Mouse (Mus musculus): ENCODE results near the gene Focad. TPM values are rescaled to one million over a fixed set of nuclear protein-coding genes. Genes with fewer than 3 reads are reported as not detected.

The Focad gene
- polyA plus RNA-seq, 1 experiment, result 6.8 TPM

DNA sequence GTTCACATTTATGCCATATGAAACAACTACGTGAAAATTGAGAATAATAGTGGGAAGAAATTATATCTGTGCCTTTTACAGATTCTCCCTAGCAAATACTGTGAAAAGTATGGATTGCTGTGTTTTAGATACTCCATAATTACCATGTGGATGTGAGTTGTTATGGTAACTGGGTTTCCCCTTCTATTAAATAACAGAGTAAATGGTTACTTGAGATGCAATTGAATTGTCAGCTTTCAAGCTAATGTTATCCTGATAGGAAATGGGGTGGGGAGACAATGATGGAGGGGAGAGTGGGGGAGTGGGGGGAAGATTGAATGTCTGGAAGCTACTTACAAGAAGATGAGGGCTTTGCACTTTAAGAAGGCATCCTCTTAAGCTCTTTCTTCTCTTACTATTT lies 225.6 kb downstream of the Focad start:
- Histone ChIP-seq H3K36me3 (ENCODE audit: control insufficient read depth, insufficient read depth, low read length) (no peaks in the 10 kb centered on the region; the same call in 1 of the 2 replicates), H3K4me1 (ENCODE audit: control insufficient read depth, insufficient read depth, low read length) (no peaks in the 10 kb centered on the region), H3K27ac (ENCODE audit: insufficient read depth, low read depth, low read length) (no peak overlapping the region), H3K4me3 (ENCODE audit: insufficient read depth, low read depth, low read length) (no peak overlapping the region), H3K27me3 (replicated peaks; ENCODE audit: control insufficient read depth, insufficient read depth, low read length) (no peaks in the 10 kb centered on the region)
- DNase-seq, result no peak
- 88% methylated on average over 1 of the region's 1 CpGs for WGBS
- TF ChIP-seq POLR2A (IDR thresholded peaks at IDR 0.05; ENCODE audit: low read depth, low read length), result no peak
- no peak for TF ChIP-seq CTCF (conservative IDR thresholded peaks at IDR 0.05; ENCODE audit: insufficient read depth, insufficient read length, low read depth, low read length)

DNA sequence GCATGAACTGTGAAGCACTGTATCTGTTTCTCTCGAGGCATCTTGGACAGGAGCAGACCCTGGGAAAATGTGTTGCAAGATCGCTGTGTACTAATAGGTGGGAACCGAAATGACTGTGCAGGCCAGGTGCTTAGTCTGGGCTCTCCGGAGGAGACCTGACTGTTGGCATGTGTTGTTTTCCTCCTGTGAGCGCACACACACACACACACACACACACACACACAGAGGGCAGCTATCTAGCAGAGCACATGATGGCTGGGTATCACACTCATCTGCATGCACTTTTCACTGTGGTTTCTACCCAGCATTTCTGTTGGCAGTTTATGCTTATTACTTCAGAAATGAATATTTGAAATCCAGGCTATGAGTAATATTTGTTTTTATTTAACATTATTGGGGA lies 231.0 kb downstream of the Focad start:
- H3K36me3 ChIP-seq (ENCODE audit: control insufficient read depth, insufficient read depth, low read length), result no peaks in the 10 kb centered on the region
- H3K27me3 ChIP-seq (replicated peaks; ENCODE audit: control insufficient read depth, insufficient read depth, low read length), result no peaks in the 10 kb centered on the region
- WGBS, result 89% methylated on average over 5 of the region's 5 CpGs
- no peak overlapping the region for H3K27ac ChIP-seq (ENCODE audit: insufficient read depth, low read depth, low read length)
- DNase-seq, result no peak
- no peak for TF ChIP-seq POLR2A (IDR thresholded peaks at IDR 0.05; ENCODE audit: low read depth, low read length)
- no peak for TF ChIP-seq CTCF (conservative IDR thresholded peaks at IDR 0.05; ENCODE audit: insufficient read depth, insufficient read length, low read depth, low read length)
- H3K4me3 ChIP-seq (ENCODE audit: insufficient read depth, low read depth, low read length), result no peak overlapping the region
- no peaks in the 10 kb centered on the region for H3K4me1 ChIP-seq (ENCODE audit: control insufficient read depth, insufficient read depth, low read length)

GRCm38 (mm10) chr4:88334533-88334932 lies 240.1 kb downstream of the Focad start:
- TF ChIP-seq POLR2A (IDR thresholded peaks at IDR 0.05; ENCODE audit: low read depth, low read length) (no peak), CTCF (conservative IDR thresholded peaks at IDR 0.05; ENCODE audit: insufficient read depth, insufficient read length, low read depth, low read length) (no peak)
- 71% methylated on average over 4 of the region's 4 CpGs for WGBS
- Histone ChIP-seq H3K4me1 (ENCODE audit: control insufficient read depth, insufficient read depth, low read length) (no peaks in the 10 kb centered on the region), H3K36me3 (ENCODE audit: control insufficient read depth, insufficient read depth, low read length) (no peaks in the 10 kb centered on the region), H3K4me3 (ENCODE audit: insufficient read depth, low read depth, low read length) (no peak overlapping the region), H3K27me3 (replicated peaks; ENCODE audit: control insufficient read depth, insufficient read depth, low read length) (no peaks in the 10 kb centered on the region), H3K27ac (ENCODE audit: insufficient read depth, low read depth, low read length) (no peak overlapping the region)
- no peak for DNase-seq

DNA sequence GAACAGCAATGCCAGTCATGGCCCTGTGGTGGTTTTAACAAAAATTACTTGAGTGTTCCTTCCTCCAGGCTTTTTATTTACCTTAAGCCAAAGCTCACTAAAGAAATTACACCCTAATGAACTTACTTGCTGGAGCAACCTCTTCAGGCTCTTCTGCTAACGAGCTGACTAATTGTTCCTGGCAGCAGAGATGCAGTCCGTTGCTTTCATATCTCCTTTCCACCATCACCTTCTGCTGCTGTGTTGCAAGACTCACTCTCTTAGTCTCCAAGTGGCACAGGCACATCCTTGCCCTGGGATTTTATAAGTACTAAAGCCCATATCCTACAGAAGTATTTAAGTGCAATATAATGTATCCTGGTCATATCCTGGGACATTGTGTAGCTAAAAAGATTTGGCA lies 242.3 kb downstream of the Focad start:
- Histone ChIP-seq H3K27me3 (replicated peaks; ENCODE audit: control insufficient read depth, insufficient read depth, low read length) (no peaks in the 10 kb centered on the region; the same call in 1 of the 2 replicates), H3K36me3 (ENCODE audit: control insufficient read depth, insufficient read depth, low read length) (no peaks in the 10 kb centered on the region), H3K4me3 (ENCODE audit: insufficient read depth, low read depth, low read length) (no peak overlapping the region), H3K4me1 (ENCODE audit: control insufficient read depth, insufficient read depth, low read length) (no peaks in the 10 kb centered on the region), H3K27ac (ENCODE audit: insufficient read depth, low read depth, low read length) (no peak overlapping the region)
- TF ChIP-seq CTCF (conservative IDR thresholded peaks at IDR 0.05; ENCODE audit: insufficient read depth, insufficient read length, low read depth, low read length) (no peak), POLR2A (IDR thresholded peaks at IDR 0.05; ENCODE audit: low read depth, low read length) (no peak)
- no peak for DNase-seq
- 77% methylated on average over 2 of the region's 2 CpGs for WGBS

DNA sequence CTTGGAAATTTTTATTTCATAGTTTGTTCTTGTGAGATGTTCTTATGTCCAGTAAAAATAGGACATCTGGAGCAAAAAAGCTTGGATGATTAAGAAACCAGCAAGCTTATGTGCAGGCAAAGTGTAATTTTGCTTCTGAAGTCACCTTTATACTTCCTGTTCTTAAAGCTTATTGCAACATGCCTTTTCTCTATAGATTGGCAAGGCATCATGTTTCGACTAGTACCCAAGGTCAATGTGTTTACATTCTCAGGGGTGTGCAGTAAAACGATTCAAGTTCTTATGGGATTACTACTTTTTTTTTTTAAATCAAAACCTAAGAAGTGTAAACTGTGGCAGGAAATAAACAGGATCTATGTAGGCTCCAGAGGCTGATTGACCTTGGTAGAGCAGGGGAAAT lies 242.9 kb downstream of the Focad start:
- WGBS, result 54% methylated on average over 2 of the region's 2 CpGs
- H3K27ac ChIP-seq (ENCODE audit: insufficient read depth, low read depth, low read length), result no peak overlapping the region
- H3K36me3 ChIP-seq (ENCODE audit: control insufficient read depth, insufficient read depth, low read length), result no peaks in the 10 kb centered on the region
- H3K4me3 ChIP-seq (ENCODE audit: insufficient read depth, low read depth, low read length), result no peak overlapping the region
- no peaks in the 10 kb centered on the region for H3K4me1 ChIP-seq (ENCODE audit: control insufficient read depth, insufficient read depth, low read length)
- TF ChIP-seq POLR2A (IDR thresholded peaks at IDR 0.05; ENCODE audit: low read depth, low read length) (no peak), CTCF (conservative IDR thresholded peaks at IDR 0.05; ENCODE audit: insufficient read depth, insufficient read length, low read depth, low read length) (no peak)
- DNase-seq, result no peak
- H3K27me3 ChIP-seq (replicated peaks; ENCODE audit: control insufficient read depth, insufficient read depth, low read length), result no peaks in the 10 kb centered on the region; the same call in 1 of the 2 replicates

DNA sequence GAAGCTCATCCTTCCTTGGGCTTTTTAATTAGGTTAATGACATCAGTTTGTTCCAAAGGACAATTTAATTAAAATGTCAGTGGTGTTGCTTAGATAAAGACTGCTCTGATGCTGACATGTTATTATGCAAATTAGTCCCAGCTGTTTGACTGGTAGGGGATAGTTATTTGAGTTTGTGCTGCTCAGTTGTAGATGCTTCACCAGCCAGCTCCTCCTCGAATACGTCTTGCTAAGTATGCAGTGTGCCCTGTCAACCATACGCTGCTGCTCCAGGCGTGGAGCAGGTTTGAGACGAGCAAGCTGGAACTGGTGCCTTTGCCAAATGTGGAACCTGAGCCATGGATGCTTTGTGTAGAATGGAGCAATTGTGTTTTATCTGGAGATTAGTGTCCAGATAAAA lies 243.7 kb downstream of the Focad start:
- WGBS, result 55% methylated on average over 5 of the region's 5 CpGs
- Histone ChIP-seq H3K4me1 (ENCODE audit: control insufficient read depth, insufficient read depth, low read length) (no peaks in the 10 kb centered on the region), H3K27ac (ENCODE audit: insufficient read depth, low read depth, low read length) (no peak overlapping the region), H3K36me3 (ENCODE audit: control insufficient read depth, insufficient read depth, low read length) (no peaks in the 10 kb centered on the region), H3K4me3 (ENCODE audit: insufficient read depth, low read depth, low read length) (no peak overlapping the region), H3K27me3 (replicated peaks; ENCODE audit: control insufficient read depth, insufficient read depth, low read length) (no peaks in the 10 kb centered on the region; the same call in 1 of the 2 replicates)
- TF ChIP-seq CTCF (conservative IDR thresholded peaks at IDR 0.05; ENCODE audit: insufficient read depth, insufficient read length, low read depth, low read length) (no peak), POLR2A (IDR thresholded peaks at IDR 0.05; ENCODE audit: low read depth, low read length) (no peak)
- DNase-seq, result no peak

DNA sequence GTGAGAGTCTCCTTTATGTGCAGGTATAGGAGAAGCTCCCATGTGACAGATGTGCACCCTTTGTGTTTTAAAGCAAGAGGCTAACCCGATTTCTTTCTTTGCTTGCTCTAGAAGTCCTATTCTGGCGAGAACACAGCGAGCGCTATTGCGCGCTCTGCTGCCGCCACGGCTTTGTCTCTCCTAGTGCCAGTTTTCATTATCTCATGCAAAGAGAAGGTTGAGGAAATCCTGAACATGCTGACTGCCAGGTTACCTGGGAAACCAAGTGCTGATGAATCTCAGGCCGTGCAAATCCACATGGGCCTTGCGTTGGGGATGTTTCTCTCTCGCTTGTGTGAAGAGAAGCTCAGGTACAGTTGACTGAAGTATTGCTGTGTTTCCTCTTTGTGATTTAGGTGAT lies 250.0 kb downstream of the Focad start:
- DNase-seq, result no peak
- WGBS, result 90% methylated on average over 11 of the region's 11 CpGs
- no peaks in the 10 kb centered on the region for H3K4me1 ChIP-seq (ENCODE audit: control insufficient read depth, insufficient read depth, low read length)

More for the DNA sequence above, 250.0 kb downstream of the Focad start:
- no peaks in the 10 kb centered on the region; the same call in 1 of the 2 replicates for H3K27me3 ChIP-seq (replicated peaks; ENCODE audit: control insufficient read depth, insufficient read depth, low read length)
- TF ChIP-seq POLR2A (IDR thresholded peaks at IDR 0.05; ENCODE audit: low read depth, low read length), result no peak
- no peak for TF ChIP-seq CTCF (conservative IDR thresholded peaks at IDR 0.05; ENCODE audit: insufficient read depth, insufficient read length, low read depth, low read length)
- no peak overlapping the region for H3K27ac ChIP-seq (ENCODE audit: insufficient read depth, low read depth, low read length)
- no peaks in the 10 kb centered on the region for H3K36me3 ChIP-seq (ENCODE audit: control insufficient read depth, insufficient read depth, low read length)
- H3K4me3 ChIP-seq (ENCODE audit: insufficient read depth, low read depth, low read length), result no peak overlapping the region

Data from kidney, adult 2 months (tissue).